Mouse (Mus musculus): ENCODE measurements around the gene Chl1.

GRCm38 (mm10) chr6:103620880-103621279, 110.5 kb downstream of the Chl1 start:
- TF ChIP-seq CTCF (IDR thresholded peaks at IDR 0.05; ENCODE audit: extremely low read depth, insufficient read depth, low read length) (no peak), POLR2A (IDR thresholded peaks at IDR 0.05; ENCODE audit: extremely low read depth, insufficient read depth, low read length) (no peak)
